Mouse (Mus musculus): ENCODE results near the gene Ube2o.
"Not testable (repeated sequence)": the region's sequence is repeated elsewhere in the genome, so short reads cannot be mapped to it uniquely, and the experiment has no call there.

The Ube2o gene

GRCm38 (mm10) chr11:116513531-116514038 is 67.7 kb downstream of the Ube2o start:
- no peak for DNase-seq (ENCODE audit: low read depth, low spot score)

- no peak for DNase-seq (ENCODE audit: low read depth, low spot score)
These were observed 68.3 kb downstream of the Ube2o start for GRCm38 (mm10) chr11:116512987-116513386.

- no peak for DNase-seq (ENCODE audit: low read depth, low spot score)
These were observed 69.1 kb downstream of the Ube2o start for GRCm38 (mm10) chr11:116512154-116512553.

GRCm38 (mm10) chr11:116511301-116511868 is 69.9 kb downstream of the Ube2o start:
- peak; percentile 57 for DNase-seq (ENCODE audit: low read depth, low spot score)

GRCm38 (mm10) chr11:116508689-116509088 is 72.6 kb downstream of the Ube2o start:
- DNase-seq (ENCODE audit: low read depth, low spot score) = no peak

GRCm38 (mm10) chr11:116506151-116506875 is 74.9 kb downstream of the Ube2o start:
- no peak for DNase-seq (ENCODE audit: low read depth, low spot score)

- DNase-seq (ENCODE audit: low read depth, low spot score) = no peak
These were observed 75.7 kb downstream of the Ube2o start for GRCm38 (mm10) chr11:116505573-116505972.

GRCm38 (mm10) chr11:116504516-116504915 is 76.7 kb downstream of the Ube2o start:
- DNase-seq (ENCODE audit: low read depth, low spot score) = no peak

GRCm38 (mm10) chr11:116501005-116501746 is 80.1 kb downstream of the Ube2o start:
- DNase-seq (ENCODE audit: low read depth, low spot score) = peak; percentile 65

GRCm38 (mm10) chr11:116499018-116499417 is 82.2 kb downstream of the Ube2o start:
- no peak for DNase-seq (ENCODE audit: low read depth, low spot score)

- DNase-seq (ENCODE audit: low read depth, low spot score) = no peak
These were observed 82.7 kb downstream of the Ube2o start for GRCm38 (mm10) chr11:116498596-116498995.

- no peak for DNase-seq (ENCODE audit: low read depth, low spot score)
These were observed 83.9 kb downstream of the Ube2o start for GRCm38 (mm10) chr11:116497313-116497712.

- DNase-seq (ENCODE audit: low read depth, low spot score) = no peak
These were observed 86.6 kb downstream of the Ube2o start for GRCm38 (mm10) chr11:116494474-116495174.

- DNase-seq (ENCODE audit: low read depth, low spot score) = peak; percentile 57
These were observed 87.4 kb downstream of the Ube2o start, which contains the start of gene Prpsap1 for GRCm38 (mm10) chr11:116493795-116494252. Gene Prpsap1, minus strand, starts transcription at chr11:116494202.

- DNase-seq (ENCODE audit: low read depth, low spot score) = no peak
These were observed 88.1 kb downstream of the Ube2o start for GRCm38 (mm10) chr11:116493191-116493590.

GRCm38 (mm10) chr11:116492507-116492906 is 88.7 kb downstream of the Ube2o start:
- DNase-seq (ENCODE audit: low read depth, low spot score) = not testable (repeated sequence)

GRCm38 (mm10) chr11:116491338-116491737 is 89.9 kb downstream of the Ube2o start:
- DNase-seq (ENCODE audit: low read depth, low spot score) = no peak

GRCm38 (mm10) chr11:116490232-116491107 is 90.8 kb downstream of the Ube2o start:
- peak; percentile 80 for DNase-seq (ENCODE audit: low read depth, low spot score)

GRCm38 (mm10) chr11:116489771-116490231 is 91.4 kb downstream of the Ube2o start:
- no peak for DNase-seq (ENCODE audit: low read depth, low spot score)

- no peak for DNase-seq (ENCODE audit: low read depth, low spot score)
These were observed 92.4 kb downstream of the Ube2o start for GRCm38 (mm10) chr11:116488693-116489375.
